Mouse (Mus musculus): ENCODE results near the gene Rpl13a. TPM values are rescaled to one million over a fixed set of nuclear protein-coding genes. Genes with fewer than 3 reads are reported as not detected.
"Not testable (repeated sequence)": the region's sequence is repeated elsewhere in the genome, so short reads cannot be mapped to it uniquely, and the experiment has no call there.

Rpl13a gene
- polyA plus RNA-seq, 1 experiment from 2014 or later: 1,418 TPM

- Histone ChIP-seq H3K4me1 (ENCODE audit: control insufficient read depth, insufficient read depth, low read length) (peaks cover 6% of the 10 kb centered on the region), H3K27me3 (ENCODE audit: control insufficient read depth, insufficient read depth, low read length) (no peaks in the 10 kb centered on the region), H3K9ac (replicated peaks; ENCODE audit: low read length) (no peak overlapping the region; the same call in 1 of the 2 replicates), H3K36me3 (replicated peaks; ENCODE audit: control insufficient read depth, insufficient read depth, low read depth, low read length) (no peaks in the 10 kb centered on the region; the same call in 1 of the 2 replicates), H3K4me3 (ENCODE audit: low read depth, low read length) (peak overlapping the region; percentile 60), H3K9me3 (replicated peaks; ENCODE audit: control insufficient read depth, low read length) (no peaks in the 10 kb centered on the region), H3K27ac (replicated peaks; ENCODE audit: low read depth, low read length) (no peak overlapping the region), H3K4me2 (ENCODE audit: low read depth, low read length) (peak overlapping the region; percentile 39; the same call in 1 of the 2 replicates)
- peak; percentile 51 for DNase-seq (ENCODE audit: low spot score)
- 79% methylated on average over 12 of the region's 12 CpGs for WGBS
- no peak; the same call in 1 of the 2 replicates for ATAC-seq (replicated peaks; ENCODE audit: insufficient number of reproducible peaks, low FRiP score, low TSS enrichment, low read depth)
These were observed 26.5 kb upstream of the Rpl13a start for GRCm38 (mm10) chr7:45154993-45155514.

- peak within 1 kb of the TSS; percentile 84 for H3K4me2 ChIP-seq (ENCODE audit: low read depth, low read length)
- 5% methylated on average over 69 of the region's 69 CpGs for WGBS
- peak within 1 kb of the TSS; percentile 60 for H3K4me3 ChIP-seq (ENCODE audit: low read depth, low read length)
- H3K27me3 ChIP-seq (ENCODE audit: control insufficient read depth, insufficient read depth, low read length): no peaks in the 10 kb centered on the region
- ATAC-seq (replicated peaks; ENCODE audit: insufficient number of reproducible peaks, low FRiP score, low TSS enrichment, low read depth): peak; percentile 93
- peak within 1 kb of the TSS; percentile 75 for H3K27ac ChIP-seq (replicated peaks; ENCODE audit: low read depth, low read length)
- no peaks in the 10 kb centered on the region for H3K9me3 ChIP-seq (replicated peaks; ENCODE audit: control insufficient read depth, low read length)
- peak within 1 kb of the TSS; percentile 86 for H3K9ac ChIP-seq (replicated peaks; ENCODE audit: low read length)
- DNase-seq (ENCODE audit: low spot score): peak; percentile 97
- H3K4me1 ChIP-seq (ENCODE audit: control insufficient read depth, insufficient read depth, low read length): peaks cover 6% of the 10 kb centered on the region
- H3K36me3 ChIP-seq (replicated peaks; ENCODE audit: control insufficient read depth, insufficient read depth, low read depth, low read length): no peaks in the 10 kb centered on the region; the same call in 1 of the 2 replicates
These were observed 25.8 kb upstream of the Rpl13a start, which contains the start of the genes Pih1d1 and Aldh16a1 for GRCm38 (mm10) chr7:45154096-45154992. Pih1d1 (plus strand) TSS chr7:45154303. Aldh16a1 (minus strand) TSS chr7:45154584.

- no peaks in the 10 kb centered on the region for H3K27me3 ChIP-seq (ENCODE audit: control insufficient read depth, insufficient read depth, low read length)
- no peak for ATAC-seq (replicated peaks; ENCODE audit: insufficient number of reproducible peaks, low FRiP score, low TSS enrichment, low read depth)
- 3% methylated on average over 5 of the region's 5 CpGs for WGBS
- H3K36me3 ChIP-seq (replicated peaks; ENCODE audit: control insufficient read depth, insufficient read depth, low read depth, low read length): no peaks in the 10 kb centered on the region
- peak overlapping the region; percentile 84 for H3K4me2 ChIP-seq (ENCODE audit: low read depth, low read length)
- H3K4me1 ChIP-seq (ENCODE audit: control insufficient read depth, insufficient read depth, low read length): peaks cover 6% of the 10 kb centered on the region
- no peak for DNase-seq (ENCODE audit: low spot score)
- no peaks in the 10 kb centered on the region for H3K9me3 ChIP-seq (replicated peaks; ENCODE audit: control insufficient read depth, low read length)
- peak overlapping the region; percentile 86 for H3K9ac ChIP-seq (replicated peaks; ENCODE audit: low read length)
- peak overlapping the region; percentile 75 for H3K27ac ChIP-seq (replicated peaks; ENCODE audit: low read depth, low read length)
- H3K4me3 ChIP-seq (ENCODE audit: low read depth, low read length): peak overlapping the region; percentile 60
These were observed 25.0 kb upstream of the Rpl13a start for GRCm38 (mm10) chr7:45153586-45153985.

GRCm38 (mm10) chr7:45153052-45153451 lies 24.5 kb upstream of the Rpl13a start:
- H3K4me1 ChIP-seq (ENCODE audit: control insufficient read depth, insufficient read depth, low read length); DNase-seq (ENCODE audit: low spot score); ATAC-seq (replicated peaks; ENCODE audit: insufficient number of reproducible peaks, low FRiP score, low TSS enrichment, low read depth); H3K27me3 ChIP-seq (ENCODE audit: control insufficient read depth, insufficient read depth, low read length); H3K9me3 ChIP-seq (replicated peaks; ENCODE audit: control insufficient read depth, low read length); H3K4me2 ChIP-seq (ENCODE audit: low read depth, low read length); H3K27ac ChIP-seq (replicated peaks; ENCODE audit: low read depth, low read length); H3K9ac ChIP-seq (replicated peaks; ENCODE audit: low read length); H3K36me3 ChIP-seq (replicated peaks; ENCODE audit: control insufficient read depth, insufficient read depth, low read depth, low read length); H3K4me3 ChIP-seq (ENCODE audit: low read depth, low read length): not testable (repeated sequence)
- WGBS: 81% methylated on average over 2 of the region's 2 CpGs

- H3K4me3 ChIP-seq (ENCODE audit: low read depth, low read length): no peak overlapping the region
- H3K36me3 ChIP-seq (replicated peaks; ENCODE audit: control insufficient read depth, insufficient read depth, low read depth, low read length): no peaks in the 10 kb centered on the region
- ATAC-seq (replicated peaks; ENCODE audit: insufficient number of reproducible peaks, low FRiP score, low TSS enrichment, low read depth): no peak
- H3K4me1 ChIP-seq (ENCODE audit: control insufficient read depth, insufficient read depth, low read length): peaks cover 6% of the 10 kb centered on the region
- WGBS: 41% methylated on average over 11 of the region's 11 CpGs
- H3K9me3 ChIP-seq (replicated peaks; ENCODE audit: control insufficient read depth, low read length): no peaks in the 10 kb centered on the region
- DNase-seq (ENCODE audit: low spot score): peak; percentile 40
- H3K4me2 ChIP-seq (ENCODE audit: low read depth, low read length): no peak overlapping the region
- no peak overlapping the region for H3K9ac ChIP-seq (replicated peaks; ENCODE audit: low read length)
- H3K27ac ChIP-seq (replicated peaks; ENCODE audit: low read depth, low read length): no peak overlapping the region
- H3K27me3 ChIP-seq (ENCODE audit: control insufficient read depth, insufficient read depth, low read length): no peaks in the 10 kb centered on the region
These were observed 22.7 kb upstream of the Rpl13a start for GRCm38 (mm10) chr7:45151303-45151702.

- Histone ChIP-seq H3K27ac (replicated peaks; ENCODE audit: low read depth, low read length) (no peak overlapping the region), H3K36me3 (replicated peaks; ENCODE audit: control insufficient read depth, insufficient read depth, low read depth, low read length) (0 out of 2 replicates have a peak, but pooled peaks cover 2% of the 10 kb centered on the region), H3K4me3 (ENCODE audit: low read depth, low read length) (no peak overlapping the region), H3K9me3 (replicated peaks; ENCODE audit: control insufficient read depth, low read length) (no peaks in the 10 kb centered on the region), H3K9ac (replicated peaks; ENCODE audit: low read length) (peak overlapping the region; percentile 23), H3K27me3 (ENCODE audit: control insufficient read depth, insufficient read depth, low read length) (no peaks in the 10 kb centered on the region), H3K4me2 (ENCODE audit: low read depth, low read length) (no peak overlapping the region), H3K4me1 (ENCODE audit: control insufficient read depth, insufficient read depth, low read length) (peaks cover 6% of the 10 kb centered on the region)
- DNase-seq (ENCODE audit: low spot score) (no peak), ATAC-seq (replicated peaks; ENCODE audit: insufficient number of reproducible peaks, low FRiP score, low TSS enrichment, low read depth) (no peak)
- 48% methylated on average over 4 of the region's 4 CpGs for whole genome bisulfite sequencing
These were observed 21.8 kb upstream of the Rpl13a start for GRCm38 (mm10) chr7:45150321-45150720.

GRCm38 (mm10) chr7:45149545-45149944 lies 21.0 kb upstream of the Rpl13a start:
- DNase-seq (ENCODE audit: low spot score): no peak

More at GRCm38 (mm10) chr7:45149545-45149944, 21.0 kb upstream of the Rpl13a start:
- ATAC-seq (replicated peaks; ENCODE audit: insufficient number of reproducible peaks, low FRiP score, low TSS enrichment, low read depth): no peak
- Histone ChIP-seq H3K4me3 (ENCODE audit: low read depth, low read length) (no peak overlapping the region), H3K4me1 (ENCODE audit: control insufficient read depth, insufficient read depth, low read length) (peaks cover 6% of the 10 kb centered on the region), H3K9me3 (replicated peaks; ENCODE audit: control insufficient read depth, low read length) (no peaks in the 10 kb centered on the region), H3K36me3 (replicated peaks; ENCODE audit: control insufficient read depth, insufficient read depth, low read depth, low read length) (0 out of 2 replicates have a peak, but pooled peaks cover 3% of the 10 kb centered on the region), H3K27ac (replicated peaks; ENCODE audit: low read depth, low read length) (no peak overlapping the region), H3K27me3 (ENCODE audit: control insufficient read depth, insufficient read depth, low read length) (no peaks in the 10 kb centered on the region), H3K9ac (replicated peaks; ENCODE audit: low read length) (no peak overlapping the region), H3K4me2 (ENCODE audit: low read depth, low read length) (no peak overlapping the region)
- WGBS: 50% methylated on average over 6 of the region's 6 CpGs

Measured in embryonic facial prominence, embryonic 11.5 days (tissue).